Mouse (Mus musculus) forebrain, embryonic 14.5 days (tissue): ENCODE results near the gene Car2. TPM values are rescaled to one million over a fixed set of nuclear protein-coding genes. Genes with fewer than 3 reads are reported as not detected.
A peak's percentile ranks its signal among the peaks of the same experiment; 100 is the strongest.

ENCODE experiments used
- ATAC-seq: fragments of 200-750 bp; cut with Nextera tagmentation; 2 replicates; pipeline ENCODE4 v1.8.0; 2017; ENCODE audit warnings: mild to moderate bottlenecking, moderate library complexity
- DNase-seq: peaks from one replicate; pipeline ENCODE4 v3.0.0-alpha.2; 2015; ENCODE audit warnings: low spot score
- H3K27ac ChIP-seq: fragments of 300-500 bp; sonication (generic); 2 replicates; pipeline ENCODE4 v1.5.1; 2014; ENCODE audit warnings: low read depth, mild to moderate bottlenecking, control low read depth, low read length, moderate library complexity
- H3K27me3 ChIP-seq: fragments of 300-500 bp; sonication (generic); replicated peaks from 2 replicates; pipeline ENCODE4 v1.6.1; 2014; ENCODE audit warnings: low read length, control low read depth, mixed read lengths; ENCODE audit not compliant: control insufficient read depth, insufficient read depth
- H3K36me3 ChIP-seq: fragments of 300-500 bp; sonication (generic); 2 replicates; pipeline ENCODE4 v1.6.1; 2014; ENCODE audit warnings: low read length, control low read depth; ENCODE audit not compliant: control insufficient read depth, insufficient read depth
- H3K4me1 ChIP-seq: fragments of 300-500 bp; sonication (generic); 2 replicates; pipeline ENCODE4 v1.6.1; 2014; ENCODE audit warnings: antibody characterized with exemption, low read length, control low read depth; ENCODE audit not compliant: control insufficient read depth, insufficient read depth
- H3K4me2 ChIP-seq: fragments of 300-500 bp; sonication (generic); 2 replicates; pipeline ENCODE4 v1.6.1; 2014; ENCODE audit warnings: mild to moderate bottlenecking, control low read depth, low read length
- H3K4me3 ChIP-seq: fragments of 300-500 bp; sonication (generic); 2 replicates; pipeline ENCODE4 v1.5.1; 2014; ENCODE audit warnings: low read depth, low read length, control low read depth
- H3K9ac ChIP-seq: fragments of 300-500 bp; sonication (generic); 2 replicates; pipeline ENCODE4 v1.6.1; 2014; ENCODE audit warnings: mild to moderate bottlenecking, low read length, control low read depth, moderate library complexity
- H3K9me3 ChIP-seq: fragments of 300-500 bp; sonication (generic); replicated peaks from 2 replicates; pipeline ENCODE4 v1.6.1; 2016; ENCODE audit warnings: low read length, control low read depth, mixed read lengths; ENCODE audit not compliant: control insufficient read depth
- WGBS: fragments of 180-500 bp; shearing (Covaris S2); extraction: QIAGEN DNeasy Blood & Tissue Kit; methylation state at CpG from one replicate; pipeline ENCODE4 v1.1.7; 2014; 5-methylcytosine and 5-hydroxymethylcytosine counted together
- polyA plus RNA-seq: library from polyadenylated mRNA; unstranded; fragments of >200 nt; fragmentation: Nextera tagmentation; extraction: Ambion mirVana; gene quantifications from 2 replicates; pipeline ENCODE4 v1.2.1, GENCODE M21; 2014

Car2 gene
- polyA plus RNA-seq, 1 experiment from 2014 or later: 22.1 TPM

DNA sequence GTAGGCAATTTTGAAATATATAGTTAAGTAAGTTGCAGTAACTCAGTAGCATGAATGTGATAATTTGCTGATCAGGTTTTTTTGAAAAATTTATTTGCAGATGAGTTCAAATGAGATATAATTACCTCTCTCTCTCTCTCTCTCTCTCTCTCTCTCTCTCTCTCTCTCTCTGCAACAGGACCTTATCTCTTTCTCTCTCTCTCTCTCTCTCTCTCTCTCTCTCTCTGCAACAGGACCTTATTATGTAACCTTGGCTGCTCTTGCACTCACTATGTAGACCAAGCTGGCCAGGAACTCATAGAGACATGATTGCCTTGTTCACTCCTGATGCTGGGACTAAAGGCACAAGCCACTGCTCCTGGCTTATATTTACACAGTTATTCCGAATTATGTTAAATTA is 24.9 kb upstream of the Car2 start:
- DNase-seq (no peak), ATAC-seq (no peak)
- 90% methylated on average over 1 of the region's 1 CpGs for WGBS
- Histone ChIP-seq H3K9me3 (no peaks in the 10 kb centered on the region), H3K27me3 (no peaks in the 10 kb centered on the region), H3K4me3 (no peak overlapping the region), H3K27ac (no peak overlapping the region), H3K36me3 (no peaks in the 10 kb centered on the region), H3K4me1 (0 out of 2 replicates have a peak, but pooled peaks cover 5% of the 10 kb centered on the region), H3K9ac (no peak overlapping the region), H3K4me2 (no peak overlapping the region)

DNA sequence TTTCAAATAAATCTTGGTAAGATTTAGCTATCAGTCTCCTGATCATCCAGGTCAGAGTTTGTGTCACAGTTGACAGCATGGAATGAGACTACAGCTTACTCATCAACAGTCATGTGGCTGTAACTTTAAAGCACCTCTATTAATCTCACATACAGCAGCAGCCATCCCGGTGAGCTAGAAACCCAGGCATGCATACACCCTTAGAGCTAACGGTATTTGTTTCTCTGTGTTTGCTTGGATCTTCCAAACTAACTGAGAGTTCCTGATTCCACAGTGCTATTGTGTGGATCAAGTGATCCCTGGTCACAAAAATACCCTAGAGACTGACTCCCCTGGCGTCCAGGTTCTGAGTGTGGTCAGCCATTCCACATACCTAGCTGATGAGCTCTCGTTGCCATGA is 24.3 kb upstream of the Car2 start:
- H3K4me3 ChIP-seq: no peak overlapping the region
- ATAC-seq: no peak
- H3K36me3 ChIP-seq: no peaks in the 10 kb centered on the region
- DNase-seq: no peak
- H3K27me3 ChIP-seq: no peaks in the 10 kb centered on the region
- 23% methylated on average over 4 of the region's 4 CpGs for WGBS
- 0 out of 2 replicates have a peak, but pooled peaks cover 5% of the 10 kb centered on the region for H3K4me1 ChIP-seq
- H3K4me2 ChIP-seq: peak overlapping the region; percentile 80
- H3K9ac ChIP-seq: no peak overlapping the region
- no peak overlapping the region for H3K27ac ChIP-seq
- H3K9me3 ChIP-seq: no peaks in the 10 kb centered on the region

DNA sequence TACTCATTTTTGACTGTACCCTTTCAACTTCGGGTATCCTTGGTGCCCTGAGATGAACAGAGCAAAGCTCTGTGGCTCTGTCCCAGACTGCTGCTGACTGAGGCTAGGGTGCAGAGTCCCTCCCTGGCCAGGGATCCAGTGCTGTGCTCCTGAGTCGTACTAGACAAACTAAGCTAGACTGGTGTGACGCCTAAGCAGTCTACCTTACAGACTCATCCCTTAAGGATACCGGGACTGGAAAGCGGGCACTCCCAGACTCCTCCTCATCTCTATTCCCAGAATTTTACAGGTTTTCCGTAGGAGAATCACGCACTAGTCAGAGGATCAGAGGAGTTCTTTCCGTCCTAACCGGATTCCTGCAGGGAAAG is 23.4 kb upstream of the Car2 start:
- H3K9ac ChIP-seq: peak overlapping the region; percentile 51
- H3K27ac ChIP-seq: no peak overlapping the region
- H3K4me1 ChIP-seq: 0 out of 2 replicates have a peak, but pooled peaks cover 5% of the 10 kb centered on the region
- ATAC-seq (peak; percentile 82), DNase-seq (peak; percentile 30)
- H3K4me3 ChIP-seq: peak overlapping the region; percentile 36
- H3K27me3 ChIP-seq: no peaks in the 10 kb centered on the region
- no peaks in the 10 kb centered on the region for H3K36me3 ChIP-seq
- peak overlapping the region; percentile 80 for H3K4me2 ChIP-seq
- WGBS: 0% methylated on average over 9 of the region's 9 CpGs
- no peaks in the 10 kb centered on the region for H3K9me3 ChIP-seq

DNA sequence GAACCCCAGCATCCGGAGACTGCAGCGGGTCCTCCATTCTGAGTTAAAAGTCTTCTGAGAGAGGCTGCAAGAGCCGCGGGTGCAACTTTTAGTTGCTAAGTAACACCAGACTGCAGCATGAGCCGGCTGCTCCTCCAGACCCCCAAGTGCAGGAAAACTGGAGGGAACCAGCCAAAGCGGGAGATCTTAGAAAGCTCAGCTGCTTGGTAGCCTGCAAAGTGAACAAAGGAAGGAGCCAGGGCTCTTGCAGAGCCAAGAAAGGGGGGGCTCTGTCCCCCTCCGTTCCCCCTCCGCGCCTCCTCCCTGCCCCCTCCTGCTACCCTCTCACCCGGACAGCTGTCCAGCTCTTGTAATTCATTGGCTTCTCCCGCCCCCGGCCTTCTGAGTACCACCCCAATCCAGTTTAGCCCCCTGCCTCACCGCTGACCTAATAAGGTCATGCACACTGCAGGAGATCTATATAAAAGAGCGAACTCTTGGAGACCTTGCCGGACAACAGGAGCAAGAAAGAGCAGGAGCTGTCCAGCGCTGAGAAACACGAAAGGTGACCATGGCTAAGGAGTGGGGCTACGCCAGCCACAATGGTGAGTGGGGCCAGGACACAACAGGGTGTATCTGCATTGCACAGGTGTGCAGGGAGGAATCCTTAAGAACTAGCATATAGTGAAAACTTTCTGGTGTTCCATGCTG is 22.9 kb upstream of the Car2 start, which contains the start of gene Car3:
Car3 (plus strand) TSS at position 491 of the 690 bp plus-strand sequence.
- H3K4me1 ChIP-seq: 0 out of 2 replicates have a peak, but pooled peaks cover 5% of the 10 kb centered on the region
- no peaks in the 10 kb centered on the region for H3K9me3 ChIP-seq
- peak within 1 kb of the TSS; percentile 36 for H3K4me3 ChIP-seq
- no peak within 1 kb of the TSS for H3K27ac ChIP-seq
- peak within 1 kb of the TSS; percentile 51 for H3K9ac ChIP-seq
- H3K36me3 ChIP-seq: no peaks in the 10 kb centered on the region
- H3K27me3 ChIP-seq: no peaks in the 10 kb centered on the region
- H3K4me2 ChIP-seq: peak within 1 kb of the TSS; percentile 80
- ATAC-seq (peak; percentile 89), DNase-seq (peak; percentile 81)
- WGBS: 5% methylated on average over 18 of the region's 18 CpGs

DNA sequence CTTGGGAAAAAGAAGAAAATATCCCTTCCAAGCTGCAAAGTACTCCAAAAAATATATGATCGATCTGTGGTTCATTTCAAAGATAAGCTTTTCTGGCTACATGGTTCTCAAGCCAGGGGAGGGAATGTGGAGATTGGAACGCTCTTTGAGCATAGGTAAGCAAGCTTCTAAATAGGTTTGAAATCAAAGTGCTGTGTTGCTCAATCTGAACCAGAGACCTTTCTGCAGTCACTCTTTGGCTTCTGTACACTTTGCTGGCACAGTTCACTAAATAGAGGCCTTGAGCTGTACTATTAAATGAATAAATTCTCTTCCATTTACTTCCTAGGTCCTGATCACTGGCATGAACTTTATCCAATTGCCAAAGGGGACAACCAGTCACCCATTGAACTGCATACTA is 22.2 kb upstream of the Car2 start:
- H3K4me2 ChIP-seq: no peak overlapping the region
- H3K27me3 ChIP-seq: no peaks in the 10 kb centered on the region
- no peak overlapping the region for H3K27ac ChIP-seq
- no peaks in the 10 kb centered on the region for H3K9me3 ChIP-seq
- no peak for ATAC-seq
- H3K4me3 ChIP-seq: no peak overlapping the region
- DNase-seq: no peak
- no peaks in the 10 kb centered on the region for H3K36me3 ChIP-seq
- no peak overlapping the region for H3K9ac ChIP-seq
- 0 out of 2 replicates have a peak, but pooled peaks cover 5% of the 10 kb centered on the region for H3K4me1 ChIP-seq
- 87% methylated on average over 2 of the region's 2 CpGs for WGBS

DNA sequence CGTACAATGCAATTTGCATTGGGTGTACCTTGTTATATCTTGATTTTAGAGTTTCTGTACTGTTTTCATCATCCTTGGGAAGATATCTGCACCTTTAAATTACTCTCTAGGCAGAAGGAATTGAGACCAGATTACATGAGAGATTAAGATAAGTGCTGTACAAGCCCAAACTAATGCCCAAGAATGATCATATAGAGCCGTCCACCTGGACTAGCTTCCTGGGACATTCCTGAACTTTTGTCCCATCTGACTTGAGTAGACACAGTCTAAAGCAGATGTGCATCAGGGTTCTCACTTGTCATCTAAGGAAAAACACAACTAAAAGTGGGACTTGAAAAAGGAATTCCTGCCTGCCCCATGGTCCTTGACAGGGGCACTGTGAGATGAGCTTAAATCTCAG is 20.1 kb upstream of the Car2 start:
- Histone ChIP-seq H3K27ac (no peak overlapping the region), H3K4me2 (no peak overlapping the region), H3K4me3 (no peak overlapping the region), H3K27me3 (no peaks in the 10 kb centered on the region), H3K9me3 (no peaks in the 10 kb centered on the region), H3K4me1 (0 out of 2 replicates have a peak, but pooled peaks cover 5% of the 10 kb centered on the region), H3K36me3 (no peaks in the 10 kb centered on the region), H3K9ac (no peak overlapping the region)
- no peak for DNase-seq
- no peak for ATAC-seq
- 78% methylated on average over 2 of the region's 2 CpGs for WGBS

DNA sequence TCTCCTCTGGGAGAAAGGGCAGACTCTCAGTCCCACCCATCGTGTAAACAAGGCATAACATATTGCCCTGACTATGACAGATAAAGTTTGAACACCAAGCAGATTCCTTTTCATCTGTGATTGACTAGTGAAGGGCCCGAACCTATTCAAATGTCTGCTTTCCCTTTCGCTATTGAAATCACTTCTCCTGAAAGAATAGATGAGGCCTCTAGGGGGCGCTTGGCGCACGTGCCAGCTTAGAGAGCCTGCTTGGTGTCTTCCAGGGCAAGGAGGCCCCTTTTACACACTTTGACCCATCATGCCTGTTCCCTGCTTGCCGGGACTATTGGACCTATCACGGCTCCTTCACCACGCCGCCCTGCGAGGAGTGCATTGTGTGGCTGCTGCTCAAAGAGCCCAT is 16.3 kb upstream of the Car2 start:
- no peak overlapping the region for H3K4me2 ChIP-seq
- H3K27ac ChIP-seq: no peak overlapping the region
- no peaks in the 10 kb centered on the region for H3K36me3 ChIP-seq
- ATAC-seq (peak; percentile 75; the same call in 1 of the 2 replicates), DNase-seq (peak; percentile 76)
- no peaks in the 10 kb centered on the region for H3K4me1 ChIP-seq
- no peak overlapping the region for H3K4me3 ChIP-seq
- H3K9me3 ChIP-seq: no peaks in the 10 kb centered on the region
- no peak overlapping the region for H3K9ac ChIP-seq
- 18% methylated on average over 11 of the region's 11 CpGs for WGBS
- no peaks in the 10 kb centered on the region for H3K27me3 ChIP-seq

DNA sequence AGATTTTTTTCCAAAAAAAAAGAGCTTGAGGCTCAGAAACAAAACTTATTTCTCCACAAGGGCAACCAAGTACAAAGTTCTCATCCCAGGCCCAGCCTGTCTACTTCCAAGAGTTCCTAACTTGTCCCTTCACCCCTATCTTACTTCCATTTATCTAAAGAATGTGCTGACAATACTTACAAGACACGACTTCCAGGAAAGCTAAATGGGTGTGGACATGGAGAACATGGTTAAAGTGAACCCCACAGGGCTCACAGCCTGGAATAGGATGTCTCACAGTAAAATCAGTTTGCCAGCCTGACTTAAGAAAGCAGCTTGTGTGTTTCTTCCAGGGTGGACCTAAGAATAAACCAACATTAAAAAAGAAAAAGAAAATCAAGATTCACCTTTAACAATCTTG is 15.5 kb upstream of the Car2 start:
- no peak overlapping the region for H3K9ac ChIP-seq
- no peak for DNase-seq

DNA sequence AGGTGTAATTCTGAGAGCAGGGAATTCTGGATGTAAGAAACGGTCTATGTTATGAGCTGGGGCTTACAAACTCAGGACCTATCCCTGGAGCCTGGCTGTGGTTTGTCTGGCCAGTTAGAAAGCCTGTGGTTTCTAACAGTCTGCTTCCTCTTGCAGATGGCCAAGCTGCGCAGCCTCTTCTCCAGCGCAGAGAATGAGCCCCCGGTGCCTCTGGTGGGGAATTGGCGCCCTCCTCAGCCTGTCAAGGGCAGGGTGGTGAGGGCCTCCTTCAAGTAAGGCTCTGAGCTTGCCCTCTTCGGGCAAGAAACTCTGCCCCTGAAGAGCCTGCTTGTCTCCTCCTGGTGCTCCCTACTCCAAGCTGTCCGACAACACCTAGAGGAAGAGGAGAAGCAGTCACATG is 14.7 kb upstream of the Car2 start:
- Histone ChIP-seq H3K27ac (no peak overlapping the region), H3K27me3 (no peaks in the 10 kb centered on the region), H3K4me1 (no peaks in the 10 kb centered on the region), H3K36me3 (no peaks in the 10 kb centered on the region), H3K9me3 (no peaks in the 10 kb centered on the region), H3K4me2 (no peak overlapping the region), H3K9ac (no peak overlapping the region), H3K4me3 (no peak overlapping the region)
- ATAC-seq: no peak
- WGBS: 46% methylated on average over 7 of the region's 7 CpGs
- DNase-seq: no peak

More for the DNA sequence above, 15.5 kb upstream of the Car2 start:
- H3K4me2 ChIP-seq: no peak overlapping the region
- no peak overlapping the region for H3K4me3 ChIP-seq
- WGBS: 96% methylated on average over 1 of the region's 1 CpGs
- no peak overlapping the region for H3K27ac ChIP-seq
- no peaks in the 10 kb centered on the region for H3K9me3 ChIP-seq
- ATAC-seq: no peak
- no peaks in the 10 kb centered on the region for H3K4me1 ChIP-seq
- H3K36me3 ChIP-seq: no peaks in the 10 kb centered on the region
- no peaks in the 10 kb centered on the region for H3K27me3 ChIP-seq
